Mouse (Mus musculus) C2C12 (cell line): ENCODE data around the gene Hyal1. TPM values are rescaled to one million over a fixed set of nuclear protein-coding genes. Genes with fewer than 3 reads are reported as not detected.
"Not testable (repeated sequence)": the region's sequence is repeated elsewhere in the genome, so short reads cannot be mapped to it uniquely, and the experiment has no call there.

Experiments
- H3K27me3 ChIP-seq: one replicate; pipeline ENCODE4 v1.6.1; 2011; ENCODE audit not compliant: control insufficient read depth, insufficient read depth, insufficient read length
- H3K36me3 ChIP-seq: one replicate; pipeline ENCODE4 v1.6.1; 2011; ENCODE audit not compliant: control insufficient read depth, insufficient read depth
- H3K4me3 ChIP-seq: one replicate; pipeline ENCODE4 v1.5.1; 2011; ENCODE audit warnings: mild to moderate bottlenecking, control low read depth; ENCODE audit not compliant: poor library complexity, insufficient read depth, severe bottlenecking
- H3K79me2 ChIP-seq: one replicate; pipeline ENCODE4 v1.6.1; 2011; ENCODE audit not compliant: control insufficient read depth, insufficient read depth
- H3K79me3 ChIP-seq: one replicate; pipeline ENCODE4 v1.6.1; 2011; ENCODE audit warnings: low read depth, control low read depth
- H3ac ChIP-seq: one replicate; pipeline ENCODE3; 2011; ENCODE audit warnings: low read depth; ENCODE audit not compliant: control insufficient read depth, insufficient read length
- CEBPB ChIP-seq: IDR thresholded peaks from one replicate; pipeline ENCODE4 v1.6.1; 2011; ENCODE audit warnings: low read depth, mild to moderate bottlenecking, control low read depth, moderate library complexity
- CTCF ChIP-seq: IDR thresholded peaks from one replicate; pipeline ENCODE4 v1.5.1; 2011; ENCODE audit not compliant: control insufficient read depth, insufficient read depth, insufficient read length
- FOSL1 ChIP-seq: IDR thresholded peaks from one replicate; pipeline ENCODE4 v1.8.0; 2011; ENCODE audit warnings: mild to moderate bottlenecking, low read length; ENCODE audit not compliant: poor library complexity, insufficient read depth, severe bottlenecking
- MAX ChIP-seq: IDR thresholded peaks from one replicate; pipeline ENCODE4 v1.6.1; 2011; ENCODE audit warnings: mild to moderate bottlenecking, control low read depth
- MYOD1 ChIP-seq: IDR thresholded peaks from one replicate; pipeline ENCODE4 v1.6.1; 2011; ENCODE audit warnings: low read depth; ENCODE audit not compliant: control insufficient read depth, insufficient read length
- MYOG ChIP-seq: IDR thresholded peaks from one replicate; pipeline ENCODE4 v1.6.1; 2011; ENCODE audit not compliant: control insufficient read depth, insufficient read length; ENCODE audit errors: extremely low read depth
- USF1 ChIP-seq: IDR thresholded peaks from one replicate; pipeline ENCODE4 v1.6.1; 2011; ENCODE audit warnings: low read depth, mild to moderate bottlenecking, control low read depth, moderate library complexity
- polyA plus RNA-seq: library from polyadenylated mRNA; unstranded; fragments of >200 nt; fragmentation: generic; extraction: Trizol; gene quantifications from one replicate; pipeline ENCODE4 v1.2.1, GENCODE M21; 2012; ENCODE audit warnings: missing spikeins

Hyal1 gene
- polyA plus RNA-seq, 1 experiment, result 1.2 TPM

- Histone ChIP-seq H3K4me3 (peak overlapping the region; percentile 66), H3K79me3 (peaks cover 12% of the 10 kb centered on the region), H3K27me3 (no peaks in the 10 kb centered on the region), H3K36me3 (peaks cover 16% of the 10 kb centered on the region), H3ac (peak overlapping the region; percentile 78), H3K79me2 (peaks cover 26% of the 10 kb centered on the region)
- no peak for TF ChIP-seq CTCF
- no peak for TF ChIP-seq CEBPB
- no peak for TF ChIP-seq MAX
- TF ChIP-seq MYOD1, result no peak
- TF ChIP-seq FOSL1, result no peak
- TF ChIP-seq MYOG, result no peak
Observed at GRCm38 (mm10) chr9:107568331-107569261, 8.1 kb upstream of the Hyal1 start.

- Histone ChIP-seq H3K79me3 (peaks cover 12% of the 10 kb centered on the region), H3K27me3 (no peaks in the 10 kb centered on the region), H3K79me2 (peaks cover 26% of the 10 kb centered on the region), H3K36me3 (peaks cover 16% of the 10 kb centered on the region), H3K4me3 (peak overlapping the region; percentile 66), H3ac (peak overlapping the region; percentile 78)
- TF ChIP-seq MAX (peak; percentile 3), CEBPB (no peak)
Observed at GRCm38 (mm10) chr9:107569270-107569669, 7.5 kb upstream of the Hyal1 start.

GRCm38 (mm10) chr9:107570016-107570415 is 6.7 kb upstream of the Hyal1 start:
- TF ChIP-seq FOSL1, result no peak
- peaks cover 26% of the 10 kb centered on the region for H3K79me2 ChIP-seq
- peaks cover 10% of the 10 kb centered on the region for H3K36me3 ChIP-seq
- H3K27me3 ChIP-seq, result no peaks in the 10 kb centered on the region
- H3K4me3 ChIP-seq, result peak overlapping the region; percentile 66
- peak overlapping the region; percentile 51 for H3ac ChIP-seq
- H3K79me3 ChIP-seq, result peaks cover 12% of the 10 kb centered on the region

- H3K4me3 ChIP-seq, result no peak overlapping the region
- peaks cover 10% of the 10 kb centered on the region for H3K36me3 ChIP-seq
- H3K79me3 ChIP-seq, result peaks cover 12% of the 10 kb centered on the region
- H3ac ChIP-seq, result no peak overlapping the region
- TF ChIP-seq CEBPB, result no peak
- peaks cover 26% of the 10 kb centered on the region for H3K79me2 ChIP-seq
- no peaks in the 10 kb centered on the region for H3K27me3 ChIP-seq
Observed at GRCm38 (mm10) chr9:107570845-107571244, 5.9 kb upstream of the Hyal1 start.

GRCm38 (mm10) chr9:107571534-107572326 is 5.0 kb upstream of the Hyal1 start:
- TF ChIP-seq USF1 (no peak), MYOD1 (no peak)
- no peak overlapping the region for H3ac ChIP-seq
- peaks cover 26% of the 10 kb centered on the region for H3K79me2 ChIP-seq
- H3K4me3 ChIP-seq, result no peak overlapping the region
- no peaks in the 10 kb centered on the region for H3K27me3 ChIP-seq
- H3K36me3 ChIP-seq, result peaks cover 10% of the 10 kb centered on the region
- peaks cover 12% of the 10 kb centered on the region for H3K79me3 ChIP-seq

GRCm38 (mm10) chr9:107572327-107572662 is 4.4 kb upstream of the Hyal1 start:
- Histone ChIP-seq H3K4me3 (no peak overlapping the region), H3K79me2 (peaks cover 26% of the 10 kb centered on the region), H3K36me3 (peaks cover 10% of the 10 kb centered on the region), H3K27me3 (no peaks in the 10 kb centered on the region), H3ac (no peak overlapping the region), H3K79me3 (peaks cover 12% of the 10 kb centered on the region)
- TF ChIP-seq MYOG (no peak), FOSL1 (no peak)

- H3K36me3 ChIP-seq, H3K4me3 ChIP-seq, H3K27me3 ChIP-seq, H3ac ChIP-seq: not testable (repeated sequence)
- peaks cover 12% of the 10 kb centered on the region for H3K79me3 ChIP-seq
- H3K79me2 ChIP-seq, result peaks cover 26% of the 10 kb centered on the region
Observed at GRCm38 (mm10) chr9:107573774-107574173, 3.0 kb upstream of the Hyal1 start.
